Mouse (Mus musculus): ENCODE results near the gene Tet1.
"Not testable (repeated sequence)": the region's sequence is repeated elsewhere in the genome, so short reads cannot be mapped to it uniquely, and the experiment has no call there.

Gene Tet1

DNA sequence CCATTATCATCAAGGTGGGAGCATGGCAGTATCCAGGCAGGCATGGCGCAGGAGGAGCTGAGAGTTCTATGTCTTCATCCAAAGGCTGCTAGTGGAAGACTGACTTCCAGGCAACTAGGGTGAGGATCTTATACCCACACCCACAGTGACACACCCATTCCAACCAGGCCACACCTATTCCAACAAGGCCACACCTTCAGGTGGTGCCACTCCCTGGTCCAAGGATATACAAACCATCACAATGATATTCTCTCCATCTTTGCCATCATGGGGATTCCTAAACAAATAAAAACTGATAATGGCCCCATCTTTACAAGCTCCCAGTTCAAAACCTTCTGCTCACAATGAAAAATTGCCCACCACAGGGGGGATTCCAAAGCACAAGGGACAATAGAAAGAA, at the start of gene Tet1:
TSS of gene Tet1 (minus strand) at position 101 of the 400 bp plus-strand sequence.
- not testable (repeated sequence) for DNase-seq (ENCODE audit: low read depth)

DNA sequence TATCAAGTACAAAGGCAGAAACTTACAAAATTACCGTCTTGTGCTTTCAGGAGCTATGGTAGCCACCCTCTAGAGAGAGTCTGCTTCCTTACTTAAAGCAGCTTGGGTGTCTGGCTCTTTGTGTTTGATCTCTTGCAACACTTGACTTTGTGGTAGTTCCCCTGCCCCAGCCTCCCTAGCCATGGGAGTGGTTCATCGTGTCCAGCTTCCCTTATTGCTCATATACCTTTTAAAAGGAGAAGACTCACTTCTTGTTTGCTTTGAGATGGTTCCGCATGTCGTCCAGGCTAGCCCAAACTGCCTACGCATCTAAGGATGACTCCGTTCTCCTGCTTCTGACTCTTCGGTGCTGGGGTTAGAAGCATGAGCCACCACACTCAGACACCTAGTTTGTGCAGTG, 39.8 kb upstream of the Tet1 start:
- DNase-seq (ENCODE audit: low read depth) = peak; percentile 15

DNA sequence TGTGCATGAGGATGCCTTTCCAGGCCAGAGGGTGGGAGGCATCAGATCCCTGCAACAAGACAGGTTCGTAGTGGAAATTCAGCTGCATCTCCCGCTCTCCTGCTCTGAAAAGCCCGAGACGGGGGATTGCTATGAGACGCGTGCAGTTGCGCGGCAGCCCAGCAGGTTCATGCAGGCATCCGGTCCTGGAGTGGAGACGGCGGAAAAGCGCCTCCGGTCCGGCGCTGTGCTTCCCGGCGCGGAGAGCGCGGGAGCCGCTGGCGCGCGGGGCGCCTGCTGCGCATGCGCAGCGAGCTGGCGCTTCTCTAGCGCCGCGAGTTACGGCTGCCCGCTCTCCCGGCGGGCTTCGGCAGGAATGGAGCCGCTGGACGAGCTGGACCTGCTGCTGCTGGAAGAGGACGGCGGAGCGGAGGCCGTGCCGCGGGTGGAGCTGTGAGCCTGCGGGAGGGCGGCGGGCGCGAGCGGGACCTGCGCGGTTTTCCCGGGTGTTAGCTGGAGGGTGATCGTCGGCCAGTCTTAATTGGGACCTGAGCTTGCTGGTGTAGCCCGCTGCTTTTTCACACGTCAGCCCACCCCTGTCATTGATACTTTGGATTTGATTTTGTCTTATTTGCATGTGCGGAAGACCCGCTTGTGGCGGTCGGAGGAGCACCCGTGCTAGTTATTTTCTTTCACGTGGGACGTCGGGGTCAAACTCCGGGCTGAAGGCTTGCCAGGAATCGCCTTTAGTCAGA, 38.1 kb upstream of the Tet1 start, which contains the start of gene Dna2:
TSS of gene Dna2 (plus strand) at position 289 of the 734 bp plus-strand sequence.
- peak; percentile 85 for DNase-seq (ENCODE audit: low read depth)

DNA sequence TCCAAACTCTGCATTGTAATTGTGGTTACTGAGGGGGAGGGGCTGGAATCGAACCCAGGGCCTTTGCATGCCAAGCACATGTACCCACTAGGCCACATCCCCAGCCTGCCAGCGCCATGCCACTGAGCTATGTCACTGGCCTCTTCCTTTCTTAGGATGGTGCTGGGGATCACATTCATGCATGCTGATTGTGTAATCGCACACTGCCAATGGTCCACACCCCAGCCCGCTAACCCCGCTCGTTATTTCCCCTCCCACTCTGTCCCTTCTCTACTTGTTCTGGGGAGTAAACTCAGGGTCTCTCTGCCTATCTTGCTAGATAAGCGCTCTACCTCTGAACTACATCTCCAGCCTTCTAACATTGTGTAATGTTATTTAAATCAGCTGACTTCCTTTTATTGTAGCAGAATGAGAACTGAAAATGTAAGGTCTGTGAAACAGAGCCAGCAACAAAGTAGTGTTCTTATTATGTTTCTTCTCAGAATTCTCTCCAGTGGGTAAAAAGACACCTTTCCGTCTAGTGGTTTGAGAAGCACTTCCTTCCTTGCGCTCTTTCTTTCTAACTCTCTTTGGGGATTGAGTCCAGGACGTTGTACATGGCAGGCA, 36.3 kb upstream of the Tet1 start:
- DNase-seq (ENCODE audit: low read depth) = no peak

DNA sequence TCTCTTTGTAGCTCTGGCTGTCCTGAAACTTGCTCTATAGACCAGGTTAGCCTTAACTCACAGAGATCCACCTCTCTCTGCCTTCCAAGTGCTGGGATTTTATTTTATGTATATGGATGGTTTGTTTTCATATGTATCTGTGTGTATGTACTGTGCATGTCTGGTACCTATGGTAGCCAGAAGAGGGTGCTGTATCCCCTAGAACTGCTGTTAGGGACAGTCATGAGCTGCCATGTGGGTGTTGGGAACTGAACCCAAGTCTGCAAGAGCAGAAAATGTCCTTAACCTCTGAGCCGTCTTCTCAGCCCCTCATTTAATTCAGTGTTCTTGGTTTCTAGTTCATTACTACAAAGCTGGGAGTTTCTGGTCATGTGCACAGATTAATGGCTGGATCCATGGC, 23.6 kb upstream of the Tet1 start:
- no peak for DNase-seq (ENCODE audit: low read depth)

DNA sequence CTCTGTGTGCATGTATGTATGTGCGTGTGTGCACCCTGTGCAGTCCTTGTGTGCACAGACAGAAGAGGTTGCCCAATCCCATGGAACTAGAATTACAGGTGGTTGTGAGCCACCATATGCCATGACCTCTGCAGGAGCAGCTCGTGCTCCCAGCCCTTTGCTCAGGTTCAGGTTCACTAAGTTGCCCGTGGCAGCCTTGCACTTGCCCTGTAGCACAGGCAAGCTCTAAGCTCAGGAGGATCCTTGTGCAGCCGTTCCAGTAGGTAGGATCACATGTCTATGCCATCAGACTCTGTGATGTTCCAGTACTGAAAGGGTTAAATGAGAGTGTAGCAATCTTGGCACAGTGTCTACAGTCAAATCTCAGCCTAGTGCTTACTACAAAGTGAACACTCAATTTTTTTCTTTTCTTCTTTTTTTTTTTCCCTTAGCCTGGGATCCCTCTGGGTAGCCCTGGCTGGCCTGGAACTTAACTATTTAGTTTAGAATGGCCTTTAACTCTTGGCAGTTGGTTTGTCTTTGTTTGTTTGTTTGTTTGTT, 15.4 kb upstream of the Tet1 start:
- no peak for DNase-seq (ENCODE audit: low read depth)

DNA sequence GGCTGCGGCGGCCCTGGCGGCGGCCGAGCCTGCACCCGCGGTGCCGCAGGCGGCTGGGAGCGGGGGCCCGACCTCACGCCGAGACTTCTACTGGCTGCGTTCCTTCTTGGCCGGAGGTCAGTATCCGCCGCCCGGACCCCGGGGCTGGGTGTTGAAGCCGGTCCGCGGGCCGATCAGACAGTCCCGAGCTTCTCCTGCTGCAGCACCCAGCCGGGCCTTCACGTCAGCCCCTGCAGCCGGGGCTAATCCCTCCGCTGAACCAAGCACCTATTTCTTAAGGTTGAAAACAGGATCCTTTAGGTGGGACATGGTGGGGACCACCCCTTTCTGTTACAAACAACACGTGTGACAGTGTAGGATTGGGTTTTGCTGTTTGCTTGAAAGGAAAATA, 12.0 kb upstream of the Tet1 start:
- no peak for DNase-seq (ENCODE audit: low read depth)

DNA sequence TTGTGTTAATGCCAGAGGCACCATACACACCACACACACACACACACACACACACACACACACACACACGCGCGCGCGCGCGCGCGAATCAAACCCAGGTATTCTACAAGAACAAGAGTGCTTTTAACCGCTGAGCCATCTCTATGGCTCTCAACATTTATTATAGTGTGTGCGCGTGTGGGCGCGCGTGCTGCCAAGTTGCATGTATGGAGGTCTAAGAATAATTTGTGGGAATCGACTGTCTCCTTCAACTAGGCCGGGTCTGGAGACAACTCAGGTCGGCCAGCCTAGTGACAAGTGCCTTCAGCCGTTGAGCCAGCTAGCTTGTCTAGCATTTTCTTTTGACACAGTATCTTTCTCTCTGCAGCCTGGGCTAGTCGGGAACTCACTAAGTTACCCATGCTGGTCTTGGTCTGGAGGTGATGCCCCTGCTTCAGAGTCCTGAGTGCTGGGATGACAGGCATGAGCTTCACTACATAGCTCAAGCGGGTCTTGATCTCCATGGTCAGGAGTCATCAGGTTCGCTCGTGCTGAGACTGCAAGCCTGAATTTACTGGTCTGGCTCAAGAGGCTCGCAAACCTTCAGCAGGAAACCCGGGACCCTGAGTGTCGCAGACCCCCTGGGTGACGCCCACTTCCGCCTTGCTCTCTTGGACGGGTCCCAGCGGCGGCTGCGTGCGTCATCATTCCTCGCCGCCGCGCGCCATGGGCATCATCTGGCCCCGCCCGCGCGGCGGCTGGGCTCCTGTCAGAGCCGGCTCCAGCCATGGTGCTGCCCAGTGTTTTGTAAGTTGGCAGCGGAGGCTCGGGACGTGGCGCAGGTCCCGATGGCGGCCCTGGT, 11.3 kb upstream of the Tet1 start, which contains the start of gene Slc25a16:
TSS of gene Slc25a16 (plus strand) at position 709 of the 841 bp plus-strand sequence.
- peak; percentile 89 for DNase-seq (ENCODE audit: low read depth)

DNA sequence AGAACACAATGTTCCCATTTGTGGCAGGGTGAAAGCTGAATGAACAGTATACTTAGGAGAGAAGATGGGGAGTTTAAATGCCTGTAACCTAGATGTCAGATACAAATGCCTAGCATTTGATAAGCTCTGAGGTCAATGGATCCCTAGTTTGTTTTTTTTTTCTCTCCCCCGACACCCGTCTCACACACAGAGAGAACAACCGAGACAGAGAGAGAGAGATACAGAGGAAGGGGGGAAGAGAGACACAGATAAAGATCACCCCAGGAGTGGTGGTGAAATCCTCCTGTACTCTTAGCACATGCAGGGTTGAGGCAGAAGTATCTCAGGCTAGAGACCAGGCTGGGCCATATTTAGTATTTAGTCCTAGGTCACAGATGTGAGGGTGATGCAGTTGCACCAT, 10.2 kb upstream of the Tet1 start:
- DNase-seq (ENCODE audit: low read depth) = no peak

DNA sequence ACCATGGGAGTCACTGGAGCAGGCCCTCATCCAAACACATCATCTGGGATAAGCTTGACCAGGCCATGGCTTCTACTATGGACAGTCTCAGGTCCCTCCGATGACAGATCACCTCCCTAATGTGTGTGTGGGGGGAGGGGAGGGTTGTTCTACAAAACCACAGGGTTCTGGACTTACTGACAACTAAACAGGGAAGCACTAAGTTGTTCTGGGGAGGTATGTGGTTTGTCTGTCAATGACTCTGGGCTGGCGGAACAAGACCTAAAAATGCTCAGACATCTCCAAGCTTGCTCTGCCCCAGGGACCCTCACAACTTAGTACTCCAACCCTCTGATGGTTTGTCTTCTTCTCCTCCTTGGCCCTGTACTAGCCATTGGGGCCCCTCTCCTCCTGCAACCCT, 2.3 kb upstream of the Tet1 start:
- DNase-seq (ENCODE audit: low read depth) = no peak

DNA sequence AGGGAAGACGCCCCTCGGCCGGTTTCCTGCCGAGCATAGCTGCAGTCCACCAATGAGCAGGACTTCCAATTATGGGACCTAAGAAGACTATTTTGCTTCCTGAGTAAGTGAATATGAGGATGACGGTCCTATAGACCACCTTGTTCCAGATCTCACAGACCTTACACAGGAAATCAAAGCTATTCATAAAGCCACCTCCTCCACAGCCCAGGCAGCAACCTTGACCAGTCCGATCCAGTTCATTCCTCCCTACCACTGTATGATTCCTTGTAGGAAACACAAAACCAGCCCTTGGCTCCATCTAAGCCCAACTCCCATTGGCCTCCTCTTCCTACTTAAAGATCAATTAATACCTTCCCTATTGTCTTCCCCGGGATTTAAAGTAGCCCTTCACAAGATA, 2.5 kb downstream of the Tet1 start:
- no peak for DNase-seq (ENCODE audit: low read depth)

DNA sequence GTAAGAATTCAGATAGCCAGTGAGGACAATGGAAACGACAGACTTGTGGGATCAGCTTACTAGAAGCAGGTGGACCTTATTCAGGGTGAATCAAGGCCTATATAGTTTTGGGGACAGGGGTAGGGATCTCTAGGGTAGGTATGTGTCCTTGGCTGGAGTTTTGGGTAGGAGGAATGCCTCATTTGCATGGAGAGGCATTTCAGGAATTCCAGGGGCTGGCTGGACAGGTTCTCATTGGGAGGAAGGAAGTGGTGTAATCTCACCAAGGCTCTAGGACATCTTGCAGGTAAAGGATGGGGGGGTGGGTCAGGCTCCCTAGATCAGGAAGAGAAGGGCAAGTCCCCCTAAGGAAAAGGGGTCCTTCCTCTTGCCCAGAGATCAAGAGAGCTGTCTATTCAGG, 6.0 kb downstream of the Tet1 start:
- no peak for DNase-seq (ENCODE audit: low read depth)

DNA sequence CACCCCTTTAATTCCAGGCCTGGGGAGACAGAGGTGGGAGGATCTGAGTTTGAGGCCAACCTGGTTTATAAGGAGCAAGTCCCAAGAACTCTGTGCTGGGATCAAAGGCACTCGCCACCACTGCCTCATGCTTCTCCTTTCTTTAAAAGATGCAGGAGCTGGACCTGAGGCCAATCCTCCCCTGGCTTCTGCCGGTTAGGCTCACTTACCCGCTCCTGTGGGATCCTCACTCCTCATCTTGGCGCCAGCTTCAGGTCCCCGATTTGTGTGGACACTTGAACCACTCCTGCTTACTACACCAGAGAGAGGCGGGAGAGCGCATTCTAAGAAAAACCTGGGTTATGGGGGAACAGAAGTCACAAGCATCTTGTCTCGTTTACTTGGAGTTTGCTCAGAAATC, 7.0 kb downstream of the Tet1 start:
- DNase-seq (ENCODE audit: low read depth) = no peak

DNA sequence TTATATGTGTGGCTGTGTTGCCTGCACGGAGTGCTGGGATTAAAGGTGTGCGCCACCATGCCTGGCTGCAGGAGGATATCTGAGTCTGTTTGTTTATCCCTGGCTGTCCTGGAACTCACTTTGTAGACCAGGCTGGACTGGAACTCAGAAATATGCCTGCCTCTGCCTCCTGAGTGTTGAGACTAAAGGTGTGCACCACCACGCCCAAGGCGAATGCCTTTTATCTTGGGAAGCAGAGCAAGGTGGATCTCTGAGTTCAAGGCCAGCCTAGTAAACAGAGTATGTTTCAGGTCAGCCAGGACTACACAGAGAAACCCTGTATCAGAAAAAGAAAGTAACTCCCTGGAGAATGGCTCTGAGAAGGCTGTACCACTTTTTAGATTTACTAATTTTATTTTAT, 8.7 kb downstream of the Tet1 start:
- DNase-seq (ENCODE audit: low read depth) = no peak

DNA sequence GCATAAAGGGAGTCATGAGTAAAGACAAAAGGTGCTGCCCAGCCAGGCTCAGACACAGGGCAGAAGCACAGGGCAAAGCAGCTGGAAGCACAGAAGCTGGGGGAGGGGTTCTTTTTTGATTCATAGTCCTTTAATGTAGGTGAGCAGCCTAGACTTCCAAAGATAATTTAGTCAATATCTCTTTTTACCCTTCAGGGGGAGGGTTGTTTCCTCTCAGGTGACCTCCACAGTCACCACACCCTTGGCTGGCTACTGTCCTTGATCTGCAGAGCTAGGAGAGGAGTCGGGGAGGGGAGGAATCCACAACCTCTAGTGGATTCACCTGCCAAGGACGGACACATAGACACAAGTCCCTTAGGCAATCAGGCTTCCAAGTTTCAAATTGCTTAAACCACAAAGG, 10.7 kb downstream of the Tet1 start:
- DNase-seq (ENCODE audit: low read depth) = no peak

DNA sequence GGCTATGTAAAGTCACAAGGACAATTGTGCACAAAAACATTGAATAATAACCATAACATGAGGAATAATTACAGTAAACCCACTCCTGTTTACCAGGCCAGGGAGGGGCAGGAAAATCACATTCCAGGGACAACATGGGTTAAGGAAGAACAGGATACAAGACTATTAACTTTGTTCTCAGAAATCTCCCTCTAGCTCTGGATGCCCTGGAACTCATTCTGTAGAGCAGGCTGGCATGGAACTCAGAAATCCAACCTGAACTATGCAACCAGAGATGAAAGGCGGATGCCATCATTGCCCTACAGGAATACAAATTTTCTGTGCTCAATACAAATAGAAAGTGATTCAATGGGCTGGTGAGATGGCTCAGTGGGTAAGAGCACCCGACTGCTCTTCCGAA, 11.4 kb downstream of the Tet1 start:
- no peak for DNase-seq (ENCODE audit: low read depth)

DNA sequence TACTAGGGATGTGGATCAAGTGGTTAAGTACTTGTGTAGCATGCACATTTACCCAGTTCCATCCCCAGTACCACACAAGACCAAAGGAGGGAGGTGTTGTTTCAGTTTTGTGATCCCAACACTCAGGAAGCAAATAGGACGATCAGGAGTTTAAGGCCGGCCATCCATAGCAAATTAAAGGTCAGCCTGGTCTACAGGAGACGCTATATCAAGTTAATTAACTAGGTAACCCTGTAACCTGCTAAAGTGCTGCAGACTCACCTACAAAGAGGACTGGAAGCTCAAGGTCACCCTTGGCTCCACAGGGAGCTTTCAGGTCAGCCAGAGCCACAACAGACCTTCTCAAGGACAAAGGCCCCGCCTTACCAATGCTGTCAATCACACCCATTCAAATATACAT, 12.0 kb downstream of the Tet1 start:
- DNase-seq (ENCODE audit: low read depth) = no peak

DNA sequence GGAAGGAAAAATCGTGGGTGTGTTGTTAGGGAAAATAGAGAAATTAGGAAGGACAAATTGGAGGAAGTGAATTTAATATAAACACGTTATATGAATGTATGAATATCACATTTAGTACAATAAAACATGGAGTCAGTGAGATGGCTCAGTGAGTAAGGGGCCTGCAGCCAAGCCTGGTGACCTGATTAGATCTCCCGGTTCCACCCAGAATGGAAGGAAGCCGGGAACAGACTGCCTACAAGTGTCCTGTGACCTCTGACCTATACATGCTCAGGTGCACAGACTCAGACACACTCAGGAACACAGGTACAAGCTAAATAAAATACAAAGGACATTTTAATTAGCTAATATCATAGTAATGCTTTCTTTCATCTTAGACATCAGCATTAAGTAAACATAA, 12.8 kb downstream of the Tet1 start:
- DNase-seq (ENCODE audit: low read depth) = no peak

DNA sequence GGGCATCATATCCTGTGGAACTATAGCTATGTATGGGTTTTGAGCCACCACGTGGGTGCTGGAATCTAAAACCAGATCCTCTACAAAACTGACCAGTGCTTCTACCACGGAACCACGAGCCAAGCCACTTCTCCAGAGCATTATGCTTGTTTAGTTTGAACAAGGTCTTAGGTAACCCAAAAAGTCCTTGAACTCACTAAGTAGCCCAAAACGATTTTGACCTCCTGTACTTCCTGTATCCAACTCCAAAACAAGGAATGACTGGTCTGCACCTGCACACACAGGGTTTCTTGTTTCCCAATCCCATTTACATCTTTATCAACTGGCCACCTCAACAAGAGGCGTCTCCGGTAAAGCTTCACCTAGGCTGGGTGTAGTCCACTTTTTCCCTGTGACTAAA, 13.4 kb downstream of the Tet1 start:
- DNase-seq (ENCODE audit: low read depth) = no peak

DNA sequence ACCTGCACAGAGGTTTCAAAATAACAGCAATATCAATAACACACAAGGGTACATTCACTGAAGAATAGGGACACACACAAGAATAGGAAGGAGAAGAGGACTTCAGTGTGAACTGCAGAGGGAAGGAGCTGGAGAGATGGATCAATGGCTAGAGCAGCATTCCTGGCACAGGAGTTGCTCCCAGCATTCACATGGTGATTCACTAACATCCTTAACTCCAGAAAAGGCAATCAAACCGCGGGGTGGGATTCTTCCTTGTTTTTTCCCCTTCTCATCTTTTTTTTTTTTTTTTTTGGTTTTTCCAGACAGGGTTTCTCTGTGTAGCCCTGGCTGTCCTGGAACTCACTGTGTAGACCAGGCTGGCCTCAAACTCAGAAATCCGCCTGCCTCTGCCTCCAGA, 14.3 kb downstream of the Tet1 start:
- no peak for DNase-seq (ENCODE audit: low read depth)

DNA sequence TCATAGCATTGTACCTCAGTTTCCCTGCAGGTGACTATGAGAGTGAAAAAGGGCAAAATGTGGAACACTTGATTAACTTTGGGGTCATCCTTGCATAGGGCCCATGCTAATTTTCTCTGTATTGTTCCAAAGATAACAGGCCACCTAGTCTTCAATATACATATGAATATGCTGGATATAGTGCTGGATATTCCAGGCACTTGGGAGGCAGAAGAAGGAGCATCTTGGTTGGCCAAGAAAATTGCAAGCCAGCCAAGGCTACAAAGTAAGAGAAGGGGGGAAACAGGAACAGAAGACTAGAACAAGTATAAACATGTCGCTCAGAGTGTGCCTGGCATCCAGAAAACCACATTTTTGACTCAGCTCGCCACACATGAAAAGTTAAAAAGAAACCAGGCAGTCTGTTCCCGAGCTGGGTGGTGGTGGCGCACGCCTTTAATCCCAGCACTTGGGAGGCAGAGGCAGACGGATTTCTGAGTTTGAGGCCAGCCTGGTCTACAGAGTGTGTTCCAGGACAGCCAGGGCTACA, 15.4 kb downstream of the Tet1 start:
- DNase-seq (ENCODE audit: low read depth) = no peak

DNA sequence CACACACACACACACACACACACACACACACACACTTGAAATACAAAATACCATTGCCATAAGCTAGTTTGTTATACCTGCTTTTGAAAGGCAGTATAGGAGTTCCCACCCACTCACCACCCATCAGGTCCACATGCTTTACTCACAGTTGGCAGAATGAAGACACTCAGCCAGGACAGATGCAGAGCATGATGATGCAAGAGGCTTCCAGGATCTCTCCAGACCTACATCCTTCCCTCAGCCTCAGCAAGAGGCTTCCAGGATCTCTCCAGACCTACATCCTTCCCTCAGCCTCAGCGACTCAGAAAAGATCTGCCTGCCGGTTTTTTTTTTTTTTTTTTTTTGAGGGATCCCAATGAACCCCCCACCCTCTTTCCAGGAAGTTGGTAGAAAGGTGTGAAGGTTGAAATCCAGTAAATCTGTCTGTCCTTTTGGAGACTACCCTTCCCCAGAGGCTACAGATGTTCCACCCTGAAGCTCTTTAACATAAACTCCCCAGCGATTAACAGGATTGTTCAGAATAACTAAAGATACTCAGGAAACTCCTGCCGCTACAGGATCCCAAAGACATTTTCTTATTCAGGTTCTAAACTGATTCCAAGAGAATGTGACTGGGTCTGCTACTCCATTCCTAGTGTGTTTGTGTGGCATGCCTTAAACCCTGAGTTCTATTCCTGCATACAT, 16.1 kb downstream of the Tet1 start:
- no peak for DNase-seq (ENCODE audit: low read depth)
